Mouse (Mus musculus) heart, postnatal 14 days (tissue): ENCODE results near the gene Scrt2. TPM values are rescaled to one million over a fixed set of nuclear protein-coding genes. Genes with fewer than 3 reads are reported as not detected.

ENCODE experiments used
- DNase-seq, 2 experiments: peaks; one replicate each; pipeline ENCODE4 v3.0.0; 2021 to 2022
- intact Hi-C: fragments of 180-260 bp; cut with DNase I; formaldehyde crosslinking; loops from one replicate; pipeline ENCODE4 v1.15.1; 2025
- total RNA-seq, 2 experiments: library from RNA; stranded (reverse); gene quantifications; 2 replicates each; pipeline ENCODE4 v1.2.3; 2021

Scrt2 gene
- total RNA-seq, 2 experiments from 2014 or later, result not detected

DNA sequence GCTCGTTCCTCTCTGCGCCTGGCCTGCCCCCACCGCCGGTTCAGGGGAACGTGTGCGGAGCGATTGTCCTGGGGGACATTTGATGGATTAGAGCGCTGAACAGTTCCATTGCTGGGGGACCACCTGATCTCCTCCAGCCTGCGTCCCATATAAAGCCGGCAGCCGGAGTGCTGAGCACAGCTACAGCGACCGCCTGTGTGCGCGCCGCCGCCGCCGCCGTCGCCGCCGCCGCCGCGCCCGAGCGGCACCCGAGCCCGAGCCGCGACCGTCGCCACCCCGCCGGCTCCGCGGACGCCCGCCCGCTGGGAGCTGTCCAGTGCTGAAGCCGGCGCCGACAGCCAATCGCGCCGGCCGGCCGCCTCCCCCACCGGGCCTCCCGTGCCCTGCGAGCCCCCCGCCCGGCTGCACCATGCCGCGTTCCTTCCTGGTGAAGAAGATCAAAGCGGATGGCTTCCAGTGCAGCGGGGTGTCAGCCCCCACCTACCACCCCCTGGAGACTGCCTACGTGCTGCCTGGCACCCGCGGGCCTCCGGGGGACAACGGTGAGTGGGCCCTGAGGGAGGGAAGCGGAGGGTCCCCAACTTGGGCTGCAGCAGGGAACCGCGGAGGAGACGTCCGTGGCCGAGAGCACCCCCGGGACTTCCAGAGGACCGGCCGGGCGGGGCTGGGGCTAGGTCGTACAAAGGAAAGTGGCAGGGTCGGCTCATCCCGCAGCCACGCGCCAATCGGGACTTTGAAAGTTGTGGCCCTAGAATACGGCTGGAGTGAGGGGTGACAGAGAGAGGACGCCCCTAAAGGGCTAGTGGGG lies 516 bp downstream of the Scrt2 start:
- intact Hi-C loops, result no loop called here
- DNase-seq, result peak; percentile 93 to 94

DNA sequence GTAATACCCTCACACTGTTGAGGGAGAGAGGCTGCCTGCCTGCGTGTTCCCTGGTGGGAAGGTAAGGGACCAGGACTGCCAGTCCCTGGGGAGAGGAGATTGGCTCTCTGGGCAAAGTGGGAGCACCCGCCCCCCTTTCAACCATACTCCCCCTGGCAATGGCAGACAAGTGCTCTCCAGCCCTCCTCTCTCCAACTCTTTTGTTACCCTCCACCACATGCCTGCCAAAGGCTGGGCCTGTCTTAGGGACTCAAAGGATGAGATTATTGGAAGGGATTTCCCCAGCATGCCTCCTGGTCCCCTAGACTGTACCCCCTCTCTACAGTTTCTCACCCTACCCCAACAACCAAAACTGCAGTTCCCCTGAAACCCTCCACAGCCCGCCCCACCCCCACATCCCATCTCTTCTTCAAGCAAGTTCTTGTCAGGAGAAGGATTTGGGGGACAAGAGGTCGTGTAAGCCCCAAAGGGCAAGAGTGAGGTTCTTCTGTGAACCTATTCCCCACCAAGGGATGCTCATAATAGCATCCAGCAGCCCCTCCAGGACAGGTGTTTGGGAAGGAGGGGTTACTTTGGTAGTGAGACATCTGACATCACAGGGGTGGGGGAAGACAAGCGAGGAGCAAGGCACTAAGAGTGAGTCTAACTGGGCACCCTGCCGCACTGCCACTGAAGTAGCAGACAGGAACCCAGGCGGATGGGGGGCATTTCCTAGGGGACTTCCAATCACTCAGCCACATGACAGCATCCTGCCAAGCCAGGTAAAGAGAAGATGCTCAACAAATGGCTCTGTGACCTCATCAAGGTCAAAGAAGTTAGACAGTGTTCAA lies 1.3 kb downstream of the Scrt2 start:
- intact Hi-C loops, result no loop called here
- no peak for DNase-seq

DNA sequence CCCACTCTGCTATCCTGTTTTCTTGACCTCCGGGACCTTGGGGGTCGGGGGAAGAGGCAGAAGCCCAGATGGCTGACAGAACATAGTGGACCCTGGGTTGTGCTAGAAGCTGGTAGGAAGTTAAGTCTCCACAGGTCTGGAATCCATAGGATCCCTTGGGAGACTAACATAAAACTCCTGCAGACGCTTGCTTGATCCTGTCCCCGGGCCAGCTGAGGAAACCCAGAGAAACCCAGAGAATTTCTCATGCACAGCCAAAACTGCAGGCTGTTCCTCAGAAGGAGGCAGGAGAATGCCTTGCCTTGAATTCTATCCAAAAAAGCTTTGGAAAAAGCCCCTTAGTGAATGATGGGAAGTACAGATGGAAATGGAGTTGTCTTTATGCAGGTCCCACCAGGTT lies 2.1 kb downstream of the Scrt2 start:
- intact Hi-C loops, result no loop called here
- no peak for DNase-seq

DNA sequence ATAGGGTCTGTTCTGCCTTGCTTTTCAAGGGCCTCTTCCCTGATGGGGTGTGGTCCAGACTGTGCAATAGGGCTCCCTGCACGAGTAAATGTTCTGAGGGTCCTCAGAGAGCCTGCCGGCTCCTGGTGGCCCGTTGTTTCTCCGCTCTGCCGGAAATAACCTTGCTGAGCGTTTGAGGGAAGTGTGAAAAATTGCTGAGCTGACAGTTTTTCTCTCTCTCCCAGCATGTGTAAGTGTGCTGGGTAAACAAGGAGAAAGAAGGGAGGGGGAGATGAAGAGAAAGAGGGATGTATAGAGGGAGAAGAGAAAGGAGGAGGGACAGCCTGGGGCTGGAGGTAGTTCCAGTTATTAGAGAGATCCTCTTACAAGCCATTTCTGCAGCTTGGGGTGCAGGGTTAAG lies 3.0 kb downstream of the Scrt2 start:
- no peak for DNase-seq
- intact Hi-C loops, result no loop called here

DNA sequence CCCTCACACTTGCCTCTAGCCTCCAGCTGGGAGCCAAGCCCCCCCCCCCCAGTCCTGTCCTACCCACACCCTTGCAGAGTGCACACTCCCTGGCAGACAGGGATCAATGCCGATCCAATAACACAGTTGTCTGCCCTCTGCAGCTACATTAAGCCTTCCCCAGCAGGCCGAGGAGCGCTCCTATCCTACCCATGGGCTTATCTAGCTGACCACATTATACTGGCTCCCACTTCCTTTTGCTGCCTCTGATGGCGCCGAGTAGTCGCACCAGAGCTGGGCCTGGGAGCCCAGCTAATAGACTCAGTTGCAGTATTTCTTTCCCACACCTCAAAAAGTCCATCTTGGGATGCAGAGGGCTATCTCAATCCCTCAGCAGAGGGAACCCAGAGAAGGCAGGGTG lies 4.1 kb downstream of the Scrt2 start:
- intact Hi-C loops, result loop anchor here (5.0 kb wide), 1 partner anchor 282 kb away; no protein-coding TSS in a partner anchor
- DNase-seq, result no peak

DNA sequence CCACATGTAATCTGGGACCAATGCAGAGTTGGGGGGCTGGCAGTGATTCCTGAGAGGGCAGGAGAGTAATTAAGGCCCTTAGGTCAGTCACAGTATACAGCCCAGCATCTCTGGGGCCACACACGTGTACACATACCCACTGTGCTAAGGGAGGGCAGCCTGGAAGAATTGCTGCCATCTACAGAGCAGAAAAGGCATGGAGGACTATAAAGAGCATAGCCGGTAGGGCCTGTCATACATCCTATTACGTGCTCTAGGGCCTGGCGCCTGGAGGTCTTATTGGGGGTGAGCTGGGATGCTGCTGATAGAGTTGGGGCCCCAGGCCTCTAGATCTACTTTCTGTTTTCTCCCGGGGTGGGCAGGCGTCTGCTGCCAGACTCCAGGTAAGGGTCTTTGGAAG lies 5.1 kb downstream of the Scrt2 start:
- intact Hi-C loops, result loop anchor here (5.0 kb wide), 1 partner anchor 281 kb away; no protein-coding TSS in a partner anchor
- no peak for DNase-seq

DNA sequence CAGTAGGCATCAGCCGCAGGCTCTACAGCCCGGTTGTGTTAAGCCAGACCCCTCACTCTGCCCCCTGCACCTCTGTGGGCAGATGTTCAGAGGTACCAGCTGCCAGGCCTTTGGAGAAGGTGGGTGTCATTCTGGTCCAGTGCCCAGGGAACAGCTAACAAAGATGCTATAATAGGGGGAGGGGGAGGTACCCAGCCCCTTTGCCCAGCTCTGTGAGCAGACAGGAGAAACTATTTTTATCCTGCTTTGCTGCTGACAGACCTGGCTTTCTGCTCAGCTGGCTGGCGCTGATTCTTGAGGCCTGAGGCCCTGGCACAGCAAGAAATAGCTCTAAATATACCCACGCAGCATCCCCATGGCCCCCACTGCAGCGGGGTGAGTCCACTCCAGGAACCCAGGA lies 5.8 kb downstream of the Scrt2 start:
- intact Hi-C loops, result loop anchor here (5.0 kb wide), 1 partner anchor 280 kb away; no protein-coding TSS in a partner anchor
- DNase-seq, result peak; percentile 41 to 54

DNA sequence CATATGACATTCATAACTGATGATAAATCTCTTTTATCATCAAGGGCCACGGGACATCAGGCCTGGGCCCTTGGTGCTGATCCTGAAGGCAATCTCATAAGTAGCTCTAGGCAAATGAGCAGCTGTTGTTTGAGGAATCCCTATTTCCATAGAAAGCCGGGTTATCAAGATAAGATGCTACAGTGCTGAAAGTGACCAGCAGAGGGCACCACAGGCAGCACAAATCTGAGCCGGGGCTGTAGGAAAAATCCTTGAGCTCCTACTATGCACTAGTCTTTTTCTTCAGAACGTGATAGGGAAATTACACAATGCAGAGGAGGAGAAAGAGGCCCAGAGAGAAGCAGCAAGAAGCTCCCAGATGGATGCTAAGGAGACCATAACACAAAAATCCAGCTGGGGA lies 7.7 kb downstream of the Scrt2 start:
- DNase-seq, result peak; percentile 44 to 68
- intact Hi-C loops, result loop anchor here (2.0 to 5.0 kb wide), 2 partner anchors 60 to 278 kb away; no protein-coding TSS in a partner anchor

DNA sequence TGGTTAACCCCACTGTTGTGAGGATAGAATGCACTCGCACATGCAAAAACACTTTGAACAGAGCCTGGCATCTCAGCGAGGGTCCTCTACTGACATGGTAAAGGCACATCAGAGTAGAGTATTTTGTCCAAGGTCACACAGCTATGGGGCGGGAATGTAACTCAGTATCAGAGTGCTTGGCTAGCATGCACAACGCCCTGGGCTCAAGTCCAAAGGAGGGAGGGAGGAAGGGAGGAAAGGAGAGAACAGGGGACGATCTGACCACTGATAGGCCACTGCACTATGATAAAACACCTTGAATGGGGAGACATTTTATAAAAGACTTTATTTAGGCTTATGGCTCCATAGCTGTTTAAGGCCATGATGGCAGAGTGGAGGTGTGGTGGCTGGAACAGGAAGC lies 8.3 kb downstream of the Scrt2 start:
- intact Hi-C loops, result loop anchor here (2.0 to 5.0 kb wide), 2 partner anchors 61 to 278 kb away; no protein-coding TSS in a partner anchor
- DNase-seq, result peak in 1 of 2 experiments; percentile 33

DNA sequence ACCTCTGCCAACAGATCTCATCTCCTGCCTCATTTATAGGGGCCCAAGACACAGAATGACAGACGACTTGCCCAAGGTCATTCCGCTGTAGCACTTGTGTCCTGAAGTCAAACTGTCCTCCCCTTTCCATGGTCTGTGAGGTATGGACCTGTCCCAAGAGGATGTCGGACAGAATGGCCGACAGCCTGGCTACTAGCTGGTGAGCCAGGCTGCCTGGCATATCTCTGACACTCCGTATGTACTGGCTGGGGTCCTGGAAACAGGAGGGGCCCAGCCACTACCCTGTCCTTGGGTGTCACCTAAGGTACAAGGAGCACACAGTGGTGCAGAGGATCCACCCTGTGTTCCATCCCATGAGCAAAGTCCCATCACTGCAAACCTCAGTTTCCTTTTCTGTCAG lies 9.2 kb downstream of the Scrt2 start:
- intact Hi-C loops, result no loop called here
- no peak for DNase-seq

DNA sequence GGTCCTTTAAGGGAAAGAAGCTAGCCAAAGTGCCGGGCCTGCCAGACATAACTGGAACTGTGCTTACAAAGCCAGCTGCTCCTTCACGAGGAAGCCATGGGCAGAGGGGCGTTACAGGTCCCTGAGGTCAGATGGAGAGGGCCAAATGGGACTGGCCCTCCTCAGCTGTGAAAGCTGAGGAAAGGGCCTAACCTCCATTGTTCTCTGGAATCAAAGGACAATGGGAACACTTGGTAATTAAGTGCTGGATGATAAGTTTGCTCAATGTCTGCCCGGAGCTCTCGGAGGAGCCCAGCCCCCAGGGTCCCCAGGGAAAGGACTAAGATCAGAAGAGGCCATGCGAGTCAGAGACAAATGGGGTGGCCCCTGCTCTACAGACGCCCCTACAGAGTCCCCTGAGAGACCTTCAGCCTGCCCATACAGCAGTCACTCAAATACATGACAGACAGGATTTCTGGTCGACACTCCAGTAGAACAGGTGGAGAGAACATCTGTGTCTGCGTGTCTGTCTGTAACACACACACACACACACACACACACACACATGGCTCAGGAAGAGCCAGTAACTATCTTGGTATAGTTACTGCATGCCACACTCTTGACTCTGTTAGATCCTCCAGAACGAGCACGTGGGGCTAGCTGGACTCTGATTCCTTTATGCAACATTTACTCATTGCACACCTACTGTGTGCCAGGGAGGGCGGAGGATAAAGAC lies 10.2 kb downstream of the Scrt2 start:
- intact Hi-C loops, result no loop called here
- DNase-seq, result no peak

DNA sequence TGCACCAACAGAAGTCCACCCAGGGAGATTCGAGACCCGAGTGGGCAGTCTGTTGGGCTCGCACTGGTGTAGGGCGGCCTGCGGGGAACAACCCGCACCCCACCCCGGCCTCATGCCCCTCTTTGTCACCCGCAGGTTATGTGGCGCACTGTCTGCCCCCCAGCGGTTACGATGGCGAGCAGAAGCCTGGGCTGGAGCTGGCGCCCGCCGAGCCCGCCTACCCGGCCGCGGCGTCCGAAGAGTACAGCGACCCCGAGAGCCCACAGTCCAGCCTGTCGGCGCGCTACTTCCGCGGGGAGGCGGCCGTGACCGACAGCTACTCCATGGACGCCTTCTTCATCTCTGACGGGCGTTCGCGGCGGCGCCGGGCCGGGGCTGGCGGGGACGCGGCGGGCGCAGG lies 11.6 kb downstream of the Scrt2 start:
- DNase-seq, result no peak
- intact Hi-C loops, result no loop called here

DNA sequence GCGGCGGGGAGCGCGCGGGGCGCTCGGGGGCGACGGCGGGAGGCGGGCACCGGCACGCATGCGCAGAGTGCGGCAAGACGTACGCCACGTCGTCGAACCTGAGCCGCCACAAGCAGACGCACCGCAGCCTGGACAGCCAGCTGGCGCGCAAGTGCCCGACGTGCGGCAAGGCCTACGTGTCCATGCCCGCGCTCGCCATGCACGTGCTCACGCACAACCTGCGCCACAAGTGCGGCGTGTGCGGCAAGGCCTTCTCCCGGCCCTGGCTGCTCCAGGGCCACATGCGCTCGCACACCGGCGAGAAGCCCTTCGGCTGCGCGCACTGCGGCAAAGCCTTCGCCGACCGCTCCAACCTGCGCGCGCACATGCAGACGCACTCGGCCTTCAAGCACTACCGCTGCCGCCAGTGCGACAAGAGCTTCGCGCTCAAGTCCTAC lies 12.0 kb downstream of the Scrt2 start:
- intact Hi-C loops, result no loop called here

DNA sequence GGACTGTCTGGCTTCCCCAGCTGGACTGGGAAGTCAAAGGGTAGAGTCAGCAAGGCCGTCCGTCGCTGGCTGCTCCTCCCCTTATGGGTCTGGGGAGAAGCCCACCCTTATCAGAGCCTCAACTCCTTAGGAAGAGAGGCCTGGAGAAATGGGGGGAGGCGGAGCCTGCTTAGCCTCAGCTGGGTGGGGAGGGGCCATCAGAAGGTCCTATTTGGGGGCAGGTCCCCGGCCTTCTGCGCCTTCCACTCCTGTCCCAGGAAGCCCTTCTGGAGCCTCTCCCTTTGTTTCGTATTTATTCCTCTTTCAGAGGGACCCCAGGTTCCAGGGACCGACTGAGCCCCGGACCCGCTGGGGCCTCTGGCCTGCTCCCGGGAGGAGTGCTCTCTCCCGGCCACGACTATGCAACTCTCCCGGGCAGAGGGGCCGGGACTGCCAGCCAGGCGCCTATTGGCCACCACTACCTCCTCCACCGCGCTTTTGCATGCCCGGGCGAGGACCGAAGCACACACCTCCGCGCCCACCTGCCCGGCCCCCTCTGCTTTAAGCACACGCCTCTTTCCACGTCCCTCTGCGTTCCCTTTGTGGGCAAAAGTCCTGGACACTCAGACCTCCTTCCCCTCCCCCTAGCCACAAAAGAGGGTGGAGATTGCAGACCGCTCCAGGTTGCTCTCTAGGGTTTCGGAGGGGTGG lies 13.7 kb downstream of the Scrt2 start:
- intact Hi-C loops, result no loop called here
- DNase-seq, result no peak

More for the DNA sequence above, 12.0 kb downstream of the Scrt2 start:
- peak in 1 of 2 experiments; percentile 11 for DNase-seq

DNA sequence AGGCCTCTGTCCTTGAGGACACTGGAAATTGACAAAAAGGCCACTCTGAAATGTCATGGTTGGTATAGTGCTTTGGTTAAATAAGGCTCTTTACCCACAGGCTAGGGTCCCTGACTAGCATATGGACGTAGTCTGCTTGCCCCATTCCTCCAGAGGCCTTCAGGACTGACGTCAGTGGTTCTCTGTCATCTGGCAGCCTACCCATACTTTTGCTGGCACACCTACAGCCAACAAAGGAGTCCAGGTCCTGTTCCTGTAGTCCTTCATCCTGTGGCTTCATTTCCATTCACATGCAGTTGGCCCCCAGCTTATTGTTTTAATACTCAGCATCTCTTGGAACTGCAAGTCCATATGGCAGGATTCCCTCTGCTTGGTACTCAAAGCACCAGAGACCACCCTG lies 15.6 kb downstream of the Scrt2 start:
- DNase-seq, result no peak
- intact Hi-C loops, result no loop called here

DNA sequence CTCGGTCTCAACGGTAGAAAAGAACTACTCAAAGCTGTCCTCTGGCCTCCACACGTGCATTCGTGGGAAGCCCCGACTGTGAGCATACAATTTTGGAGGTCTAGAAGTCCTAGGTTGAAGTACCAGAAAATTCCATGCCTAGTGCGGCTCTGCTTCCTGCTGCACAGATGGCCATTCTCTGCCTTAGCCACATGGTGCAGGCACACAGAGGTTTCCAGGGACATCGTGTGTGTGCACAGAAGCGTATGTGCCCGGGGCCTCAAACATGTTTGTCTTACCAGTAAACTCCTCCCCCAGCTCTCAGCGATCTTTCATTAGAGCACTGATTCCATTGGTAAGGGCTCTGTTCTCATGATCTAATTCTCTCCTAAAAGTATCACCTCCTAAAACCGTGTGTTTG lies 16.6 kb downstream of the Scrt2 start:
- intact Hi-C loops, result no loop called here

DNA sequence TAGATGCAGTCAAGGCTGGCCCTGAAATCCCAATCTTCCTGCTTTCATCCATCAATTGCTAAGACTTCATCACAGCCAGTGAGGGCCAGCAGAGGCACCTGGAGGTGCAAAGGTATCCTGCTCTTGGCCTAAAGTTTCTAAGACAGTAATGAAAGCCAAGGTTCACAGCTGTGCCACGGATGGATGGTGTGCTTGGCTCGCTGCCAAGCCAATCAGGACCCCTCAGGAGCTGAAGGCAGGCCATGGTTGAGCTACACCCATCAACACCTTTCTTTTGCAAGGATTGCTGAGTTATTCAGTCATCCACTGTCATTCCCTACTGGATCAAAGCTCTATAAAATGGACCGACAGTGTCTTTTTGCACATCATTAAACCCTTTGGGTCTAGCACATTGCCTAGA lies 18.2 kb downstream of the Scrt2 start:
- intact Hi-C loops, result no loop called here
- no peak for DNase-seq

More for the DNA sequence above, 16.6 kb downstream of the Scrt2 start:
- no peak for DNase-seq

DNA sequence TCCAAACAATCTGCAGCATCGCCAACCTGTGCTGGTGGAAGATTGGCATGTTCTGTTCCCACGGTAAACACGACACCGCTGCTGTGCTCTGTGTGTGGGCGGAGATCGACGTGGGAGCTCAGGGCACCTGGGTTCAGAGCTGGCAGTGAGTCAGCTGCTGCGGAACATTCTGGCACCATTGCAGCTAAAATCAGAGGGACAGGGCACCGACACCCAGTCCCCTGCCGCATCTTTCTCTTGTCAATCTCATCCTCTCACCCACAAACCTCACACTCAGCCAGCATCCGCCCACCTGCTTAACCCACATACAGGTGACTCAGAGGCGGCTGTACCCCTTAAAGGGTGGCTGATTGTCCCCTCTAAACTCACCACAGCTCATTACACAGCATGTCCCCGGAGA lies 20.4 kb downstream of the Scrt2 start:
- intact Hi-C loops, result no loop called here
- DNase-seq, result no peak

DNA sequence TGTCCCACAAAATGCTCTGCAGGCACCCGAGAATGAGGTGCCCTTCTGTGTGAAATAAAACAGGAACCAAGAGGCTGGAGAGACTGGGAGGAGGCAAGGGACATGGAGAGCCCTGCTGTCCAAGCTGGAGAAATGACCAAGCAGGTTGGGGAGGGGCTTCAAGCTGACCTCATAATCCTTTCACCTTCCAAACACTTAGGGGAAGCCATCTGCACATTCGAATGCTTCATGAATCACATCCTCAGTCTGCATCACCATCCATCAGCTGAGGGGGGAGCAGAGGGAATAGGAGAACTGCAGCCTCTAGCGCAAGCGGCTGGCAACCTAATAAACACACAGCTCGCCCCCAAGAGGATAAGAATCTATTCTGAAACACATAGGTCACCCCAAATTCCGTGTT lies 21.0 kb downstream of the Scrt2 start:
- intact Hi-C loops, result no loop called here
- DNase-seq, result no peak

DNA sequence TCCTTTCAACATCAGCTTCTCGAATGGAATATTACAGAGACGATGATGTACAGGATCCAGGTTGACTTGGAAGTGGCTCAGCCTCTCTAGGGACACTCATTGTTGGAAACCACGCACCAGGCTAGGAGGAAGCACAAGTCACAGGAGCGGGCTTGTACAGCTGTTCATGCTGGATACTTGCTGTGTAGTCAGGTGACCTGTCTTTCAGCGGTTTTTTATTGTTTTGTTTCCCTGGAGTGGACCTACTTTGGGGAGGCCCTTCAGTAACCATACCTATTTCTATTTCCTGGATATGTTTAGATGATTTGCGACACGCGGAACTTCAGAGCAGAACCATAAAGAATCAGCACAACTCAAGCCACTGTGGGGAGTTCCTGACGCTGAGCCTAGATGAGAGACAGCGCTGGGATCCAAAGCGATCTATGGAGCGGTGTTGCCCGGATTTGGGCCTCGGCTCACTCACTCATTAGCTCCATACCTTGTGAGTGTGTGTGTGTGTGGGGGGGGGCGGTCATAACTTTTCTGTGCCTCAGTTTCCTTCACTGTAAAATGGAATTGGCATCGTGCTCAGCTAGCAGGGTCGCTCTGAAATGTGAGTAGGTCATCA lies 23.5 kb downstream of the Scrt2 start:
- intact Hi-C loops, result loop anchor here (5.0 kb wide), 2 partner anchors 237 to 262 kb away; partner anchors contain the start of gene Trib3
- no peak for DNase-seq
